Mouse (Mus musculus): ENCODE results near the gene Olfr1331. TPM values are rescaled to one million over a fixed set of nuclear protein-coding genes. Genes with fewer than 3 reads are reported as not detected.
"Not testable (repeated sequence)": the region's sequence is repeated elsewhere in the genome, so short reads cannot be mapped to it uniquely, and the experiment has no call there.

Olfr1331 gene
- total RNA-seq (2021), result not detected
- long read RNA-seq, result 0 reads

DNA sequence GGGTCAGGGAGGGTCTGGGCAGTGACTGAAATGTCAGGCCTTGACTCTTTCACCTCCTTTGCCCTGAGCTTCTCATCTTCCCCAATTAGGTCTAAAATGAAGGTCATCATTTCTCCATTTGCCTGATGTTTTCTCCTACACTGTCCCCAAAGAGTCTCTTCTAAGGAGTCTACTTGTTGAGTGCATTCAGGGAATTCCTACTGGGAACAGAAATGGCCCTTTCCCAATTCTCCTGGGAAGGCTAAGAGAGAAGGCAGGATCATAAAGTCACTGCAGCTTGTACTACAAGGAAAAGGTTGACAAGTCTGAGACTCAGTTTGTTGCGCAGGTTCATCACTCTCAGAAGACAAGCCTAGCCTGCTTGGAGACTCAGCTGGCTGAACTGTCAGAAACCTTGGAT is at the start of gene Olfr1331:
Olfr1331 (plus strand) TSS at position 301 of the 400 bp plus-strand sequence.
- no peak for DNase-seq (ENCODE audit: low spot score in 2 of 2)

DNA sequence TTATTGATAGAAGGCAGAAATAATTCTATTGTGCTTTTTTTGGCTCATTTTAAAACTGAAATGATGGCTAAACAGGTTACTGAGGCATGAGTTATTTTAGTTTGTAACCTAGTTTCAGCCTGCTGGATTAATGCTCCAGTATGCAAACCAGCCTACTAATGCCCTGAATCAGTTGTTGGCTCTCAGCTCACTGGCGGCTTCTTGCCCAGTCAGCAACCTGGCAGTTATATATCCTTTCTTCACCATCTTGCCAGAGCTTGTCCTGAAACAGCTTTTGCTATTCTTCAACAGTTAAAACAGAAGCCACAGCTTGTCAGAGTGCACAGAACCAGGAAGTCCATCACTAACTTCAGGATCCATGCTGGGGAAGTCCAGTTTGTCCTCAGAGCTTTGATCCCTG is 45.5 kb upstream of the Olfr1331 start:
- peak; percentile 12 to 43 for DNase-seq (ENCODE audit: low spot score in 2 of 2)

DNA sequence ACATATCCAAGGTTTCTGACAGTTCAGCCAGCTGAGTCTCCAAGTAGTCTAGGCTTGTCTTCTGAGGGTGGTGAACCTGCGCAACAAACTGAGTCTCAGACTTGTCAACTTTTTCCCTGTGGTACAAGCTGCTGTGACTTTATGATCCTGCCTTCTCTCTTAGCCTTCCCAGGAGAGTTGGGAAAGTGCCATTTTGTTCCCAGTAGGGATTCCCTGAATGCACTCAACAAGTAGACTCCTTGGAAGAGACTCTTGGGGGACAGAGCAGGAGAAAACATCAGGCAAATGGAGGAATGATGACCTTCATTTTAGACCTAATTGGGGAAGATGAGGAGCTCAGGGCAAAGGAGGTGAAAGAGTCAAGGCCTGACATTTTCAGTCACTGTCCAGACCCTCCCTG is 28.3 kb upstream of the Olfr1331 start, which contains the start of gene Olfr1333:
Olfr1333 (minus strand) TSS at position 101 of the 400 bp plus-strand sequence.
- DNase-seq (ENCODE audit: low spot score in 2 of 2), result no peak

DNA sequence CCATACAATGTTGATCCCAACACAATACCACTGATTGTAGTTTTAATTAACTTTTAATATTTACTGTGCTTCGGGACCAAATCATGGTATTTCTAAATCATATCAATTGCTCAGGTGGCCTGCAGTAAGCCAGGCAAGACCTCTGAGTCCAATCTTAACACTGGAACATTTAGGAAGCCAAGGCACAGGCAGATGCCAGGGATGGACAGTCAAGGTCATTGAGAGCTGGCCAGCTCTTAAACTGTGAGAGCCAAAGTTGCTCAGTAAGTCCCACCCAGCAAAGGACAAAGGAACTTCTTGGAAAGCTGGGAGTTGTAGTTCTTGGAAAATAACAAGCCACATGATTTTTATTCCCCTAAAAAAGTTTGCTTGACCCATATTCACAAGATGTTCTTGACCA is 2.7 kb upstream of the Olfr1331 start:
- no peak for DNase-seq (ENCODE audit: low spot score in 2 of 2)

DNA sequence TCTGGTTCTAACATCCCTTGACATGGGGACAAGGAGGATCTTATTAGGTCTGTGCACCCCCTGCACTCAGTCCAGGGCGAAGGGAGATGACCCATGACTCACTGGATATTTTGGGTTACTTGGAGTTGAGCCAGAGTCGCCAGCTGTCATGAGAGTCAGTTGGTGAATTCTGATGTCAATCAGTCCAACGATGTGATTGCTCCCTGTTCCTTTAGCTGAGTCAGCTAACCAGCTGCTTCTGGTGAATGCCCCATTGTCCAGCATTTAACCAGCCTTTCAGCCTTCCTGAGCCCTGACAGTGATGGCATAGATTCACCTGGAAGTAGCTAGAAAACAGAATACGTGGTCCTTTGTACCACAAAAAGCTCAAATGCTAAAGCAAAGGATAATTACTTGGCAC is 1.7 kb upstream of the Olfr1331 start:
- no peak for DNase-seq (ENCODE audit: low spot score in 2 of 2)

DNA sequence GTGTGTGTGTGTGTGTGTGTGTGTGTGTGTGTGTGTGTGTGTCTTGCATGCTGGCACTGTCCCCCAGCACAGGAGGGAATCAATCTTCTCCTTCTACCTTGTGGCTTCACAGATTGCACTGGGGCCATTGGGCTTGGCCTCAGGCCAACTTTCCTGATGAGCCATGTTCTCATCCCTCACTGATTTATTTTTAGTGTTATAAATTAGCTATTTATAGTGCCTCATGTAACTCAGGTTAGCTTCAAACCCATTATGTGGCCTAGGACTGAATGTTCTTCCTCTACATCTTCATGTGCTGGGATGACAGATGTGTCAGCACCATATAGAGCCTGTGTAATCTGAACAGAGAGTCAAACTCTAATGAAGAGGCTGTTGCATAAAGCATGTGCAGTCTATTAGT is 3.1 kb downstream of the Olfr1331 start:
- DNase-seq (ENCODE audit: low spot score in 2 of 2), result no peak

DNA sequence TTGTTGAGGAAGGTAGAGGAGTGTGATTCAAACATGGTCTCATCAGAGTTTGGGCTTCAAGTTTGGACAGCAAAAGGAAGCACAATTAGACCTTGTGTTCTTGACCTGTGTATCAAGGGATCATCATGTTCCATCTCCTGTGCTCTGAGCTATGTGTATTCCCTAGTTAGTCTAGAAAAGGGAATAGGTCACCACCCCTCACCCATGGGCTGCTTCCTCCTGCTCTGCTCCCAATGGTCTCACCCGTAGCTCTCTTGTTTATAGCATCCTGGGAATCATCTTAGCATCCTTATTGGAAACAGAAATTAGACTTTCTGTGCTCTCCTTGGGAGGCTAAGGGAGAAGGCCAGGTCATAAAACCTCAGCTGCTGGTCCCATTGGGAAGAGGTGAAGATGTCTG is 23.8 kb downstream of the Olfr1331 start, which contains the start of gene Olfr1330:
Olfr1330 (plus strand) TSS at position 301 of the 400 bp plus-strand sequence.
- no peak for DNase-seq (ENCODE audit: low spot score in 2 of 2)

DNA sequence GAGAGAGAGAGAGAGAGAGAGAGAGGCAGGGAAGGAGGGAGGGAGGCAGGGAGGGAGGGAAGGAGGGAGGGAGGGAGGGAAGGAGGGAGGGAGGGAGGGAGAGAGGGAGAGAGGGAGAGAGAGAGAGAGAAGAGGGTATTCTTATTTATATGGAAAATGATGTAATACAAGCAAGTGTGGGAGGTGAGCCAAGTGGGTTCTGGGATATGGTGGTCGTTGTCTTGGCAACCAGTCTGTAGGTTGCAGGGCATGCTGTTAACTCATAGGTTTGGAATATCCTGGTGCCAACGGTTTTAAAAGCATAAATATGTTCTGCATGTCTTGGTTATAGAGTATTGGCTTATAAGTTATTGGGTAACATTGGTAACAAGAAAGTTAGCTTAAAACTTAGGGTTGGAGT is 37.5 kb downstream of the Olfr1331 start:
- DNase-seq (ENCODE audit: low spot score in 2 of 2), result no peak

DNA sequence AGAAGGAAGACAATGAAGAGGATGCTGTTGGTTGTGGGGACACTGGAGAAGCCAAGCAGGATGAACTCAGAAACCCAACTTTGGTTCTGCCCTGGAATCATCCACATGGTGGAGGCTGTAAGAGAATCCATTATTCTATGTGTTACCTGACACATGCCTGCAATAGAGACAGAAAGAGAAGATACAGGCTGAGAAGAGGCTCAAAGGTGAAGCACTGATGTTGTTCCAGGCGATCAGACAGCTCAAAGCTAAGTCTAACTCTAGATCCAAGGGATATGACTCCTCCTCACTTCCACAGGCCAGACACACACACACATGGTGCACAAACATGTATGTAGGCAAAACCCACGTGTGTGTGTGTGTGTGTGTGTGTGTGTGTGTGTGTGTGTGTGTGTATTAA is 52.9 kb downstream of the Olfr1331 start, which contains the start of gene Olfr1329:
Olfr1329 (minus strand) TSS at position 101 of the 400 bp plus-strand sequence.
- DNase-seq (ENCODE audit: low spot score in 2 of 2), result not testable (repeated sequence)

Other genes starting within 250 kb of the Olfr1331 start
- gene Cfap57, start 243.9 kb upstream of the Olfr1331 start, total RNA-seq (2021), result 1 to 10 TPM in 1 of 2 experiments, under 1 TPM in 1; 0.80 to 1.0 TPM
- gene Ebna1bp2, start 243.8 kb upstream of the Olfr1331 start, total RNA-seq (2021), result 10 to 100 TPM; 61.3 to 62.9 TPM
- not detected for gene Olfr62, start 205.7 kb upstream of the Olfr1331 start, total RNA-seq (2021)
- not detected for gene Olfr1342, start 171.9 kb upstream of the Olfr1331 start, total RNA-seq (2021)
- not detected for gene Olfr1341, start 161.1 kb upstream of the Olfr1331 start, total RNA-seq (2021)
- gene Olfr1340, start 144.5 kb upstream of the Olfr1331 start, total RNA-seq (2021), result not detected
- gene Olfr1339, start 132.5 kb upstream of the Olfr1331 start, total RNA-seq (2021), result not detected
- not detected for gene Olfr1338, start 105.9 kb upstream of the Olfr1331 start, total RNA-seq (2021)
- gene Olfr1337, start 82.1 kb upstream of the Olfr1331 start, total RNA-seq (2021), result not detected
- gene Olfr1335, start 54.7 kb upstream of the Olfr1331 start, total RNA-seq (2021), result not detected
- not detected for gene Olfr1333, start 28.4 kb upstream of the Olfr1331 start, total RNA-seq (2021)
- not detected for gene Olfr1330, start 23.9 kb downstream of the Olfr1331 start, total RNA-seq (2021)
- gene Olfr1329, start 52.8 kb downstream of the Olfr1331 start, total RNA-seq (2021), result not detected
- not detected for gene Olfr1328, start 74.0 kb downstream of the Olfr1331 start, total RNA-seq (2021)
- 1 to 10 TPM in 1 of 2 experiments, under 1 TPM in 1; 0.46 to 1.1 TPM for gene Lao1, start 96.9 kb downstream of the Olfr1331 start, total RNA-seq (2021)
- gene Slc2a1, start 244.1 kb downstream of the Olfr1331 start, total RNA-seq (2021), result 10 to 100 TPM; 53.4 to 60.4 TPM

Data from layer of hippocampus, postnatal 10 days (tissue).